Mouse (Mus musculus) C2C12 (cell line): Measurements from ENCODE around the gene Rnf207.

Experiments
- CEBPB ChIP-seq: IDR thresholded peaks from one replicate; pipeline ENCODE4 v1.6.1; 2011; ENCODE audit warnings: low read depth, mild to moderate bottlenecking, control low read depth, moderate library complexity
- CTCF ChIP-seq: IDR thresholded peaks from one replicate; pipeline ENCODE4 v1.5.1; 2011; ENCODE audit not compliant: control insufficient read depth, insufficient read depth, insufficient read length
- MAX ChIP-seq: IDR thresholded peaks from one replicate; pipeline ENCODE4 v1.6.1; 2011; ENCODE audit warnings: mild to moderate bottlenecking, control low read depth
- MYOD1 ChIP-seq: IDR thresholded peaks from one replicate; pipeline ENCODE4 v1.6.1; 2011; ENCODE audit warnings: low read depth; ENCODE audit not compliant: control insufficient read depth, insufficient read length
- MYOG ChIP-seq: IDR thresholded peaks from one replicate; pipeline ENCODE4 v1.6.1; 2011; ENCODE audit not compliant: control insufficient read depth, insufficient read length; ENCODE audit errors: extremely low read depth
- USF1 ChIP-seq: IDR thresholded peaks from one replicate; pipeline ENCODE4 v1.6.1; 2011; ENCODE audit warnings: low read depth, mild to moderate bottlenecking, control low read depth, moderate library complexity

DNA sequence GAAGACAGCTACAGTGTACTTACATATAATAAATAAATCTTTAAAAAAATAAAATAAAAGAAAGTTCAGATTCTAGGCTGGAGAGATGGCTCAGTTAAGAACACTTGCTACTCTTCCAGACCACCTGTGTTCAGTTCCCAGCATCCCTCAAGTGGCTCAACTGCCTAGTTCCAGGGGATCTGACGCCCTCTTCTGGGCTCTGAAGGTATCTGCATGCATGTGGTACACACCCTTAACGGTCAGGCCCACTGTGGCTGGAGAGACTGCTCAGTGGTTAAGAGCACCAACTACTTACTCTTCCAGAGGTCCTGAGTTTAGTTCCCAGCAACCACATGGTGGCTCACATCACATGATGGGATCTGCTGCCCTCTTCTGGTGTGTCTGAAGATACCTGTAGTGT is 40.9 kb downstream of the Rnf207 start:
- TF ChIP-seq CTCF (no peak), USF1 (no peak), CEBPB (no peak), MAX (no peak), MYOG (no peak), MYOD1 (no peak)
